Mouse (Mus musculus) midbrain, embryonic 15.5 days (tissue): ENCODE results near the gene Dbi. TPM values are rescaled to one million over a fixed set of nuclear protein-coding genes. Genes with fewer than 3 reads are reported as not detected.

Experiments used
- ATAC-seq: fragments of 200-750 bp; cut with Nextera tagmentation; replicated peaks from 2 replicates; pipeline ENCODE4 v1.8.0; 2017; ENCODE audit warnings: moderate TSS enrichment
- H3K27ac ChIP-seq: fragments of 300-500 bp; sonication (generic); 2 replicates; pipeline ENCODE4 v1.5.1; 2015; ENCODE audit warnings: mild to moderate bottlenecking, inconsistent platforms
- H3K27me3 ChIP-seq: fragments of 300-500 bp; sonication (generic); replicated peaks from 2 replicates; pipeline ENCODE4 v1.6.1; 2015; ENCODE audit warnings: inconsistent platforms
- H3K36me3 ChIP-seq: fragments of 300-500 bp; sonication (generic); replicated peaks from 2 replicates; pipeline ENCODE4 v1.6.1; 2015; ENCODE audit warnings: inconsistent platforms
- H3K4me1 ChIP-seq: fragments of 300-500 bp; sonication (generic); 2 replicates; pipeline ENCODE4 v1.6.1; 2015; ENCODE audit warnings: inconsistent platforms
- H3K4me2 ChIP-seq: fragments of 300-500 bp; sonication (generic); 2 replicates; pipeline ENCODE4 v1.6.1; 2015; ENCODE audit warnings: inconsistent platforms, mild to moderate bottlenecking, moderate library complexity
- H3K4me3 ChIP-seq: fragments of 300-500 bp; sonication (generic); 2 replicates; pipeline ENCODE4 v1.5.1; 2015; ENCODE audit warnings: mild to moderate bottlenecking, inconsistent platforms
- H3K9ac ChIP-seq: fragments of 300-500 bp; sonication (generic); 2 replicates; pipeline ENCODE4 v1.6.1; 2015; ENCODE audit warnings: mild to moderate bottlenecking, inconsistent platforms
- H3K9me3 ChIP-seq: fragments of 300-500 bp; sonication (generic); 2 replicates; pipeline ENCODE4 v1.6.1; 2016; ENCODE audit warnings: inconsistent platforms
- WGBS: fragments of 180-500 bp; shearing (Covaris S2); methylation state at CpG from one replicate; pipeline ENCODE4 v1.1.7; 2015; ENCODE audit warnings: mixed read lengths; 5-methylcytosine and 5-hydroxymethylcytosine counted together
- polyA plus RNA-seq: library from polyadenylated mRNA; unstranded; fragments of >200 nt; fragmentation: Nextera tagmentation; extraction: Ambion mirVana; gene quantifications from 2 replicates; pipeline ENCODE4 v1.2.1, GENCODE M21; 2015

Gene Dbi
- polyA plus RNA-seq, 1 experiment from 2014 or later: 798 TPM

DNA sequence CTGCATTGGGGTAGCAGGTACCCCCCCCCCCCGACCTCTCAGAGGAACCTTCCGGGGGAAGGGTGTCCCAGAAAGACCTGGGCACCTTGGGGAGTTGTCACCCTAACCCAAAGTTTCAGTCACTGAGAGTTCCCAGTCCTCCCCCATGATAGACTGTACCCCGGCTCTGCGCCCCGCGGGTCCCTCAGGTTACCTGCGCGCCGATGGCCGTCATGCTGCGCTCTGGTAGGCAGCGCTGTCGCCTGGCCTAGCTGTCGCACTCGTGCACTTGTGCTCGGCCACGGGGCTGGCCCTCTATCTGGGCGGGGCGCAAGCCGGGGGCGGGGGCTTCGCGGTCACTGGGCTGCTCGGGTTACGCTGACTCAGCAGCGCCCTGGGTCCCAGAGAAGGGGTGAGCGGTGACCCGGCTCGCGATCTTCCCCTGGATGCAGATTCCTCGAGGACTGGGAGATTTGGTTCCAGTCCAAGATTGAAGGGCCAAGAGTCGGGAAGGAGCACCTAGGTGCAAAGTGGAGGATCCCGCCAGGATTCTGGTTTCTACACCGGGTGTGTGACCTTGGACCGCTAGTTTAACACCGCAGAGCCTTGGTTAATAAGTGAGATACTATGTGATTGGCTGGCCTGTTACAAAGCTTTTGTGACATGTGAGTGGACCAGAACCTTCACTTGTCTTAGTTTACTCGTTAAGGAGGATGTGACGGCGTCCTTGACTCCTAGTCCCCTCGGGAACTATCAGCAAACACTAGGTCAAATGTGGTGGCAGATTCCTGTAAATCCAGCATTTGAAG is 47.2 kb downstream of the Dbi start, which contains the start of gene Tmem37:
Tmem37 (minus strand) TSS at position 556 of the 788 bp plus-strand sequence.
- peak; percentile 65 for ATAC-seq
- no peaks in the 10 kb centered on the region for H3K36me3 ChIP-seq
- H3K4me3 ChIP-seq: peak within 1 kb of the TSS; percentile 37

DNA sequence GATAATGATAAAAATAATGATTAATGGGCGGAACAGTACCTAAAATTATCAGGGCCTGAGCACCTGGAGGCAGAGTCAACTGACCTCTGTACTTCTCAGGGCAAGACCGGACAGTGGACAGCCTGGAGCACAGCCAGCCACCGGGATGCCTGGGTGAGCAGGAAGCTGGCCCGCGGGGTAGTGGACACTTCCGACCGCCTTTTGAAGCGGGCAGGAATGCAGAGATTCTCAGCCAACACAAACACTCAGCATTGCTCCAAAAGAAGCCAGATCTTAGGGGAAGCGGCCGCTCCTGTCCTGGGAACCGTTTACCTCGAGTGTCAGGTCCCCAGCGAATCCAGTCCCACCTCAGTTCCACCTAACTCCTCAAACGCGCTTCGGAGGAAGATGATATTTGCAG is 48.0 kb downstream of the Dbi start:
- Histone ChIP-seq H3K9ac (0 out of 2 replicates have a peak overlapping the region, but pooled peaks have one; percentile 3), H3K4me1 (peaks cover 15% of the 10 kb centered on the region), H3K27me3 (peaks cover 28% of the 10 kb centered on the region)

More for the DNA sequence above, 47.2 kb downstream of the Dbi start, which contains the start of gene Tmem37:
- no peaks in the 10 kb centered on the region for H3K9me3 ChIP-seq
- WGBS: 2% methylated on average over 40 of the region's 40 CpGs
- peaks cover 28% of the 10 kb centered on the region for H3K27me3 ChIP-seq
- peak within 1 kb of the TSS; percentile 74 for H3K4me2 ChIP-seq
- peak within 1 kb of the TSS; percentile 34; the same call in 1 of the 2 replicates for H3K9ac ChIP-seq
- peaks cover 15% of the 10 kb centered on the region for H3K4me1 ChIP-seq
- no peak within 1 kb of the TSS for H3K27ac ChIP-seq

DNA sequence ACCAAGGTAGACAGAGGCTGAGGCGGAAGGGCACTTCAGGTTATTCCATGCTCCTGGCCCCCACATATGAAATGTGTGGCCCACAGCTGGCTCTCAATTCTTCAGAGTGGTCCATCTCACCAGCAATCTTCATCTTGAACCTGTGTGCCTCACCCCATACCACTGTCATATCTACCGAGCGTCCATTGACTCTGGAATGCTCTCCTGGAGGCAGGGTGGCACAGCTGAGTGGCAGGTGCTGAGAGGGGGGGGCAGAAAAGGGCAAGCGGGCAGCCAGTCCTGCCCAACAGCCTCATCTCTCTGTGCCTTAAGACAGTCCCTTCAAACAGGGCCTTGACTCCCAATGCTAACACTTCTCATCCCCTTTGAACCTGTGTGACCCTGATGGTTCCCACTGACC is 49.7 kb downstream of the Dbi start:
- no peaks in the 10 kb centered on the region for H3K36me3 ChIP-seq
- no peak overlapping the region for H3K9ac ChIP-seq
- peaks cover 15% of the 10 kb centered on the region for H3K4me1 ChIP-seq
- H3K4me2 ChIP-seq: no peak overlapping the region
- no peak overlapping the region for H3K4me3 ChIP-seq
- no peak for ATAC-seq
- H3K27ac ChIP-seq: no peak overlapping the region
- no peaks in the 10 kb centered on the region for H3K9me3 ChIP-seq
- peaks cover 28% of the 10 kb centered on the region for H3K27me3 ChIP-seq
- WGBS: 90% methylated on average over 4 of the region's 4 CpGs

More for the DNA sequence above, 48.0 kb downstream of the Dbi start:
- Histone ChIP-seq H3K4me2 (peak overlapping the region; percentile 74), H3K36me3 (no peaks in the 10 kb centered on the region), H3K9me3 (no peaks in the 10 kb centered on the region), H3K27ac (no peak overlapping the region), H3K4me3 (peak overlapping the region; percentile 37)
- 13% methylated on average over 16 of the region's 16 CpGs for WGBS
- no peak for ATAC-seq

DNA sequence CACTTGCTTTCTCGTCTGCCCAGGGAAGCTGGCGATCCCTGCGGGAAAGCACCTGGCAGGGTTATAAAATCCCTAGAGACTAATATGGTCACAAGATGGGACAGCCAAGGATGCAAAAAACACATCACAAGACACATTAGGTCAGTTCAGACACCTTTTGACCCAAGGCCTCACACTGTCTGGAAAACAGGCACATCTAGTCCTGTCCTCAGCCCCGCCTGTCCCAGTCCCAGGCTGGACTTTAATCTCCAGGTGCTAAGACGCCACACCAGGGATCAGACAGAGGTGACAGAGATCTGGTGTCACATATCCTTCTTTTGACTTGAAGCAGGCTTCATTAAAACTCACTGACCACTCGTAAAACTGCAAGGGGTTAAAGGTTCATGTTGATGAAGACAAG is 50.7 kb downstream of the Dbi start:
- H3K4me2 ChIP-seq: no peak overlapping the region
- H3K27ac ChIP-seq: no peak overlapping the region
- H3K4me3 ChIP-seq: no peak overlapping the region
- peaks cover 28% of the 10 kb centered on the region for H3K27me3 ChIP-seq
- no peak for ATAC-seq
- 66% methylated on average over 6 of the region's 6 CpGs for WGBS
- no peaks in the 10 kb centered on the region for H3K9me3 ChIP-seq
- H3K36me3 ChIP-seq: no peaks in the 10 kb centered on the region
- peaks cover 15% of the 10 kb centered on the region for H3K4me1 ChIP-seq
- H3K9ac ChIP-seq: no peak overlapping the region

- Histone ChIP-seq H3K9me3 (no peaks in the 10 kb centered on the region), H3K4me2 (no peak overlapping the region), H3K4me1 (peaks cover 14% of the 10 kb centered on the region), H3K27ac (no peak overlapping the region), H3K27me3 (peaks cover 18% of the 10 kb centered on the region), H3K4me3 (no peak overlapping the region), H3K9ac (no peak overlapping the region), H3K36me3 (no peaks in the 10 kb centered on the region)
- WGBS: 86% methylated on average over 5 of the region's 5 CpGs
- no peak for ATAC-seq
These were observed 51.8 kb downstream of the Dbi start for GRCm38 (mm10) chr1:120069120-120069519.

- H3K4me3 ChIP-seq: no peak overlapping the region
- ATAC-seq: no peak
- WGBS: 90% methylated on average over 3 of the region's 3 CpGs
- H3K36me3 ChIP-seq: no peaks in the 10 kb centered on the region
- peaks cover 3% of the 10 kb centered on the region; the same call in 1 of the 2 replicates for H3K27me3 ChIP-seq
- no peak overlapping the region for H3K9ac ChIP-seq
- no peak overlapping the region for H3K27ac ChIP-seq
- no peaks in the 10 kb centered on the region for H3K4me1 ChIP-seq
- no peaks in the 10 kb centered on the region for H3K9me3 ChIP-seq
- H3K4me2 ChIP-seq: no peak overlapping the region
These were observed 54.3 kb downstream of the Dbi start for GRCm38 (mm10) chr1:120066625-120067024.

DNA sequence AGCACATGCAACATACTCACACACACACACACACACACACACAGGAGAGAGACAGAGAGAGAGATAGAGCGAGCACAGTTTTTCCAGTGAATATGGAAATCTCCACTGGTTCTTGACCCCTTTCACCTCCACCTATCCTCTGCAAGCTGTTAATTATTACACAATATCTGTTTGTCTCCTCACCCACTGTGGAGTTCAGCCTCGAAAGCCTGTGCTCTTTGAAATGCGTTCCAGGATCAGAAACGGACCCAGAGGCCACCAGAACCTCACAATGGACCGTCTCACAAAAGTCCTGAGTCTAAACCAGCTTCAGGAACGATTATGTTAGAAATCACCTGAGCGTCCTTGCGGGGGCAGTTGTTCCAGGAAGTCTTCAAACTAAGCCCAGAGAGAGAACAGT is 54.7 kb downstream of the Dbi start:
- 85% methylated on average over 8 of the region's 8 CpGs for WGBS

DNA sequence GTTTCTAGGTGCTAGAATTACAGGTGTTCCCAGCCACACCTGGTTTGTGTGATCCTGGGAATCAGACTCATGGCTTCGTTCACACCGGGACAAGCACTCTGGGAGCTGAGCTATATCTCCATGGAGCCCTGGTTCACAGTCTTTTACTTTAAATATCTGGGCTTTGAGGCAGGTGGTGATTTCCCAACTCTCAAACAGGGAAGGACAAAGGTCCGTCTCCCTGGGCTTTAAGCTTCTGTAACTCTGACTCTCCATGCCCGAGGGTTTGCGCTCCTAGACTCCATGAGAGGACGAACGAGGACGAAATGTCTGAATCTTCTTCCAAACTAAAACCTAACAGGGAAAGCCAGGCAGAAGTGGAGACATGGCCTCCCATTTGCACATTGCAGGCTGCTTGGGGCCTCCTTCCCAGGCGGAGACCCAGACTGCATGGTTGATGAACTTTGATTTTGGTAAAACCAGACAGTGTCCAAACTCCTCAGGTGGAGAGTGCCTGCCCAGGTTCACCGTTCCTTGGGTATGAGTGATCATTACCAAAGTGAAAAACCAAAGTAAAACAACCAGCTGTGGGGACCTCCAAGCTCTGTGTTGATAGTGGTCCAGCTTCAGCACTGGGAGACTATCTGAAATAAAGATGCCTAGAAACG is 56.7 kb downstream of the Dbi start:
- no peaks in the 10 kb centered on the region for H3K27me3 ChIP-seq
- 94% methylated on average over 11 of the region's 11 CpGs for WGBS
- no peak for ATAC-seq
- no peak overlapping the region for H3K4me2 ChIP-seq
- no peak overlapping the region for H3K4me3 ChIP-seq
- H3K36me3 ChIP-seq: no peaks in the 10 kb centered on the region
- H3K9me3 ChIP-seq: no peaks in the 10 kb centered on the region
- no peaks in the 10 kb centered on the region for H3K4me1 ChIP-seq
- H3K9ac ChIP-seq: no peak overlapping the region
- H3K27ac ChIP-seq: no peak overlapping the region

More for the DNA sequence above, 54.7 kb downstream of the Dbi start:
- no peak overlapping the region for H3K4me2 ChIP-seq
- H3K9ac ChIP-seq: no peak overlapping the region
- no peak overlapping the region for H3K4me3 ChIP-seq
- no peak overlapping the region for H3K27ac ChIP-seq
- no peaks in the 10 kb centered on the region for H3K4me1 ChIP-seq
- ATAC-seq: no peak
- H3K36me3 ChIP-seq: no peaks in the 10 kb centered on the region
- no peaks in the 10 kb centered on the region for H3K9me3 ChIP-seq
- no peaks in the 10 kb centered on the region for H3K27me3 ChIP-seq

Other genes with a start within 250 kb of the Dbi start
- gene Tmem177, start 207.9 kb downstream of the Dbi start, polyA plus RNA-seq: 7.5 and 7.8 TPM in 2 replicates
- 0.36 and 0.48 TPM in 2 replicates for gene Cfap221, start 123.8 kb downstream of the Dbi start, polyA plus RNA-seq
- gene Sctr, start 114.2 kb downstream of the Dbi start, polyA plus RNA-seq: 0.75 and 1.4 TPM in 2 replicates
- 7.6 and 9.6 TPM in 2 replicates for gene Tmem37, start 47.0 kb downstream of the Dbi start, polyA plus RNA-seq
- 14.2 and 16.0 TPM in 2 replicates for gene 3110009E18Rik, start 109 bp upstream of the Dbi start, polyA plus RNA-seq
- 4.1 and 4.9 TPM in 2 replicates for gene Steap3, start 151.6 kb upstream of the Dbi start, polyA plus RNA-seq
- 17.9 and 21.7 TPM in 2 replicates for gene C1ql2, start 219.5 kb upstream of the Dbi start, polyA plus RNA-seq